Mouse (Mus musculus) testis, adult 2 months (tissue): ENCODE data around the gene Tmem42.

ENCODE experiments used
- CTCF ChIP-seq: fragments of 200-500 bp; IDR thresholded peaks from 2 replicates; pipeline ENCODE4 v1.5.1; 2012; ENCODE audit warnings: low read depth, mild to moderate bottlenecking, inconsistent platforms, low read length, moderate library complexity; ENCODE audit not compliant: control insufficient read depth, insufficient read depth, insufficient replicate concordance
- POLR2A ChIP-seq: fragments of 200-500 bp; IDR thresholded peaks from 2 replicates; pipeline ENCODE4 v1.6.1; 2012; ENCODE audit warnings: low read depth, mild to moderate bottlenecking, inconsistent platforms, low read length, moderate library complexity; ENCODE audit not compliant: control insufficient read depth

DNA sequence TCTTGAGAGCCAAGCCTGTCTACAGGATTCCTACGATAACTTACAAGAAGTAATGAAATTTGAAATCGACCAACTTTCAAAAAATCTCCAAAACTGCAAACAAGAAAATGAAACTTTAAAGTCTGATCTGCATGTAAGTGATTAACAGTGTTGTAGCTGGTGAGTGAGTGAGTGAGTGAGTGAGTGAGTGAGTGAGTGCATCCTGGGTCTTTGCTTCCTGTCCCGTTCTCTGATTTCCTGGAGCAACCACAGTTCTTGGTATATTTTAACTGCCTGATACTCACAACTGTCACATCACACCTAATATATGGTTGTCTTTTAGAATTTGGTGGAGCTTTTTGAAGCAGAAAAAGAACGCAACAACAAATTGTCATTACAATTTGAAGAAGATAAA, 21.9 kb upstream of the Tmem42 start:
- no peak for TF ChIP-seq CTCF
- TF ChIP-seq POLR2A = no peak
